ENCODE assay signal across 8 mouse cellular contexts in genomic region chr2:160367448-160368208, GRCm38 (mm10). TPM values are rescaled to one million over a fixed set of nuclear protein-coding genes. Genes with fewer than 3 reads are reported as not detected.
DNase-seq lines count a peak whose midpoint lies in the region; ATAC-seq and TF ChIP-seq lines count a peak whose summit lies in the region.

No protein-coding gene starts in this region.

- in situ Hi-C loops in ES-E14 (cut with MboI; ENCODE audit: low sequenced_read_pairs in 2 of 2, unreplicated experiment in 2 of 2): no loop called here

- peak; percentile 98 for TF ChIP-seq CTCF in forebrain, postnatal 0 days (IDR thresholded peaks at IDR 0.05; ENCODE audit: low read depth)

- no peaks in the 10 kb centered on the region for H3K9me3 ChIP-seq in ES-E14 (ENCODE audit: control insufficient read depth, insufficient read depth, low read depth, low read length)
- H3K9me3 ChIP-seq in forebrain, postnatal 0 days (ENCODE audit: low read length): no peaks in the 10 kb centered on the region
- no peaks in the 10 kb centered on the region for H3K9me3 ChIP-seq in lung, embryonic 15.5 days

- H3K4me2 ChIP-seq in forebrain, postnatal 0 days (ENCODE audit: low read depth): peak overlapping the region; percentile 88
- peak overlapping the region; percentile 97 for H3K4me2 ChIP-seq in lung, embryonic 15.5 days

- H3K4me3 ChIP-seq in ES-E14 (ENCODE audit: insufficient read depth in 1 of 2, low read depth in 1 of 2, low read length in 2 of 2, poor library complexity in 1 of 2, severe bottlenecking in 1 of 2): peak overlapping the region; percentile 60 to 70
- peak overlapping the region; percentile 62 for H3K4me3 ChIP-seq in forebrain, postnatal 0 days (ENCODE audit: low read depth, low read length)
- peak overlapping the region; percentile 52 for H3K4me3 ChIP-seq in lung, embryonic 15.5 days

- peak; percentile 88 for DNase-seq in ES-E14 (ENCODE audit: low read depth, low spot score)
- peak; percentile 44 to 61 for DNase-seq in cerebellum, adult 18-20 months
- DNase-seq in forebrain, postnatal 0 days: peak; percentile 95
- DNase-seq in heart, postnatal 4 days: peak; percentile 95
- peak; percentile 92 for DNase-seq in layer of hippocampus, adult 9-10 months (ENCODE audit: low spot score)
- DNase-seq in ovary, postnatal 10 days (ENCODE audit: low spot score): peak; percentile 87
- DNase-seq in thymus, postnatal 0 days (ENCODE audit: low spot score): peak; percentile 85

- peak overlapping the region; percentile 30; the same call in 1 of the 2 replicates for H3K9ac ChIP-seq in ES-E14 (ENCODE audit: insufficient read depth, low read depth, low read length, poor library complexity, severe bottlenecking)
- peak overlapping the region; percentile 63 for H3K9ac ChIP-seq in forebrain, postnatal 0 days
- H3K9ac ChIP-seq in lung, embryonic 15.5 days: peak overlapping the region; percentile 35

- peak; percentile 76 for ATAC-seq in forebrain, postnatal 0 days
- peak; percentile 40 for ATAC-seq in lung, embryonic 15.5 days (ENCODE audit: borderline replicate concordance, extremely low read depth, low FRiP score, low TSS enrichment)

- H3K4me1 ChIP-seq in ES-E14 (ENCODE audit: control insufficient read depth in 2 of 2, insufficient read depth in 2 of 2, low read length in 2 of 2, poor library complexity in 1 of 2): peaks cover 0 to 7% of the 10 kb centered on the region in 2 experiments; a peak in 1 of 4 replicates
- H3K4me1 ChIP-seq in forebrain, postnatal 0 days (ENCODE audit: insufficient read depth): peaks cover 17% of the 10 kb centered on the region
- H3K4me1 ChIP-seq in lung, embryonic 15.5 days: peaks cover 30% of the 10 kb centered on the region

- WGBS in forebrain, postnatal 0 days: under 1% methylated on average over 45 of the region's 45 CpGs
- under 1% methylated on average over 45 of the region's 45 CpGs for WGBS in lung, embryonic 15.5 days

- H3K36me3 ChIP-seq in ES-E14 (ENCODE audit: control insufficient read depth, insufficient read depth, low read length, poor library complexity, severe bottlenecking): no peaks in the 10 kb centered on the region
- peaks cover 4% of the 10 kb centered on the region; the same call in 1 of the 2 replicates for H3K36me3 ChIP-seq in forebrain, postnatal 0 days (ENCODE audit: insufficient read depth)
- H3K36me3 ChIP-seq in lung, embryonic 15.5 days: no peaks in the 10 kb centered on the region

- H3K27ac ChIP-seq in ES-E14 (ENCODE audit: insufficient read depth, low read depth, low read length, poor library complexity, severe bottlenecking): no peak overlapping the region
- peak overlapping the region; percentile 89 for H3K27ac ChIP-seq in forebrain, postnatal 0 days (ENCODE audit: low read depth, low read length)
- H3K27ac ChIP-seq in lung, embryonic 15.5 days: peak overlapping the region; percentile 74

- H3K27me3 ChIP-seq in forebrain, postnatal 0 days (ENCODE audit: insufficient read depth, low read length): peaks cover 60% of the 10 kb centered on the region
- peaks cover 79% of the 10 kb centered on the region for H3K27me3 ChIP-seq in lung, embryonic 15.5 days

TF ChIP-seq in ES-E14, 5 proteins besides CTCF, POLR2A, EP300 and RAD21:
- peak; percentile 56; the same call in 1 of the 2 replicates for TF ChIP-seq HCFC1 (IDR thresholded peaks at IDR 0.05; ENCODE audit: borderline replicate concordance, insufficient read depth, low read length)
- peak; percentile 85; the same call in 1 of the 2 replicates for TF ChIP-seq ZC3H11A (IDR thresholded peaks at IDR 0.05; ENCODE audit: borderline replicate concordance, low read depth, low read length)
- no peak for TF ChIP-seq ZNF384 (IDR thresholded peaks at IDR 0.05; ENCODE audit: low read depth, low read length)
TF ChIP-seq in ES-E14: peak in this region for 2.

RNA-seq across cellular contexts. Expression of gene Mafb, which starts 0.8 kb away (rescaled TPM):
- 0.21 and 0.45 TPM in 2 replicates for total RNA-seq in ES-E14 (2012; rRNA removed)
- total RNA-seq in forebrain, postnatal 0 days (2014; rRNA removed): 13.5 and 13.7 TPM in 2 replicates
- polyA plus RNA-seq in forebrain, postnatal 0 days (2015; fragmentation: Nextera tagmentation; extraction: Ambion mirVana): 13.1 and 15.3 TPM in 2 replicates
- 1 to 10 TPM; 6.8 to 8.1 TPM for total RNA-seq in heart, postnatal 4 days (2021)
- polyA plus RNA-seq in lung, embryonic 15.5 days (2015; fragmentation: Nextera tagmentation; extraction: Ambion mirVana): 2.3 and 3.3 TPM in 2 replicates
- 8.5 and 10.7 TPM in 2 replicates for polyA plus RNA-seq in thymus, postnatal 0 days (2015; fragmentation: Nextera tagmentation; extraction: Ambion mirVana)

RNA-seq across cellular contexts. Expression of gene Gm826, which starts 33.7 kb away (rescaled TPM):
- not detected in 2 replicates for total RNA-seq in ES-E14 (2012; rRNA removed)
- total RNA-seq in forebrain, postnatal 0 days (2014; rRNA removed): not detected in 2 replicates
- 0.19 TPM in 1 of 2 replicates, not detected in the other for polyA plus RNA-seq in forebrain, postnatal 0 days (2015; fragmentation: Nextera tagmentation; extraction: Ambion mirVana)
- 1 to 10 TPM; 5.8 to 6.2 TPM for total RNA-seq in heart, postnatal 4 days (2021)
- 0.36 TPM in 2 replicates for polyA plus RNA-seq in lung, embryonic 15.5 days (2015; fragmentation: Nextera tagmentation; extraction: Ambion mirVana)
- 0.75 and 1.7 TPM in 2 replicates for polyA plus RNA-seq in thymus, postnatal 0 days (2015; fragmentation: Nextera tagmentation; extraction: Ambion mirVana)
